Mouse (Mus musculus): Measurements from ENCODE around the gene Bap1.

DNA sequence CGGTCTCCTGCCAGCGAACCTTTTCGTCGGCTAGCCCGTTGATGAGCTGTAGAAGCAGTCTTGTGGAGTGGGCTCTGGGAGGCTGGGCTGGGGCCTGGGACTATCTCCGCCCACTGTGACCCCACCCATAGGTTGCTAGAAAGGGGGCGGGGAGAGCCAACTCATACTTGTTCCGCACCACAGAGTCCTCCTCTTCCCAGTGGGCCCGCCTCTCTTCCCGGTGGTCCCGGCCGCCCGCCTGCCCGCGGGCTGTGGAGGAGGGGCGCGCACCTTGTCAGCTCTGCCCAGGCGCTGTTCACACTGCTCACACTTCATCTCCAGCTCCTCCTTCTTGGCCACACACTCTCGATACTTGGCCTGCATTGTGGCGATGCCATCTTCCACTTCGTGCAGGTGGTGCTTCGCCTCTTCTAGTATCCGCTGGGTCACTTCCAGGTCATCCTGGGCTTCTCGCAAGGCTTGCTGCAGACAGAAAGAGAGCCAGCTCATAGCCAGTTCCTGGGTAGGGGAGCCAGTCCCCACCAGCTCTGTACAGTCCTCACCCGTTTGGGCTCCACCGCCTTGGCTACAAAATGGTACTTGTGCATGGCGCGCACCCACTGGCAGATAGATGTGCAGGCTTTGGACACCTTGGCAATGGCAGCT, 18.3 kb downstream of the Bap1 start:
- no peak for TF ChIP-seq EP300 (IDR thresholded peaks at IDR 0.05)
- no peak for TF ChIP-seq CTCF (IDR thresholded peaks at IDR 0.05)
